Mouse (Mus musculus) layer of hippocampus, adult 2 months (tissue): Measurements from ENCODE around the gene Magi2. TPM values are rescaled to one million over a fixed set of nuclear protein-coding genes. Genes with fewer than 3 reads are reported as not detected.

ENCODE experiments used
- DNase-seq, 2 experiments: peaks; one replicate each; pipeline ENCODE4 v3.0.0; 2022; ENCODE audit warnings: low spot score in 2 of 2
- H3K27ac ChIP-seq: fragments of 200-600 bp; 2 replicates; pipeline ENCODE4 v1.8.1; 2022
- H3K4me3 ChIP-seq: fragments of 200-600 bp; 2 replicates; pipeline ENCODE4 v1.8.1; 2022; ENCODE audit warnings: mild to moderate bottlenecking
- CTCF ChIP-seq: fragments of 200-600 bp; conservative IDR thresholded peaks from 2 replicates; pipeline ENCODE4 v1.8.1; 2022; ENCODE audit warnings: antibody characterized with exemption, mild to moderate bottlenecking, moderate library complexity
- total RNA-seq, 2 experiments: library from RNA; stranded (reverse); gene quantifications; 2 replicates each; pipeline ENCODE4 v1.2.3; 2021

Gene Magi2
- total RNA-seq, 2 experiments from 2014 or later, result 133 to 150 TPM

- Histone ChIP-seq H3K4me3 (no peak overlapping the region), H3K27ac (peak overlapping the region; percentile 78; the same call in 1 of the 2 replicates)
- DNase-seq, result no peak
- TF ChIP-seq CTCF, result no peak
Measured at GRCm38 (mm10) chr5:20580619-20581018, 1353.8 kb downstream of the Magi2 start.

GRCm38 (mm10) chr5:20582995-20583435 is 1356.2 kb downstream of the Magi2 start:
- peak in 1 of 2 experiments; percentile 46 for DNase-seq
- Histone ChIP-seq H3K27ac (peak overlapping the region; percentile 47; the same call in 1 of the 2 replicates), H3K4me3 (no peak overlapping the region)
- no peak for TF ChIP-seq CTCF

- no peak for DNase-seq
- Histone ChIP-seq H3K27ac (peak overlapping the region; percentile 47), H3K4me3 (no peak overlapping the region)
- TF ChIP-seq CTCF, result no peak
Measured at GRCm38 (mm10) chr5:20583639-20584038, 1356.8 kb downstream of the Magi2 start.

- DNase-seq, result no peak
Measured at GRCm38 (mm10) chr5:20584769-20585168, 1357.9 kb downstream of the Magi2 start.

GRCm38 (mm10) chr5:20589731-20590130 is 1362.9 kb downstream of the Magi2 start:
- TF ChIP-seq CTCF, result no peak
- no peak for DNase-seq
- H3K27ac ChIP-seq, result no peak overlapping the region
- H3K4me3 ChIP-seq, result no peak overlapping the region

More at GRCm38 (mm10) chr5:20584769-20585168, 1357.9 kb downstream of the Magi2 start:
- Histone ChIP-seq H3K4me3 (no peak overlapping the region), H3K27ac (peak overlapping the region; percentile 75)
- TF ChIP-seq CTCF, result no peak

GRCm38 (mm10) chr5:20598196-20598595 is 1371.4 kb downstream of the Magi2 start:
- H3K27ac ChIP-seq, result no peak overlapping the region
- no peak overlapping the region for H3K4me3 ChIP-seq
- no peak for TF ChIP-seq CTCF
- no peak for DNase-seq

GRCm38 (mm10) chr5:20603756-20604469 is 1377.1 kb downstream of the Magi2 start:
- DNase-seq, result no peak
- no peak for TF ChIP-seq CTCF
- no peak overlapping the region for H3K4me3 ChIP-seq
- H3K27ac ChIP-seq, result no peak overlapping the region; the same call in 1 of the 2 replicates

- no peak for TF ChIP-seq CTCF
Measured at GRCm38 (mm10) chr5:20606497-20606896, 1379.7 kb downstream of the Magi2 start.

GRCm38 (mm10) chr5:20607503-20607902 is 1380.7 kb downstream of the Magi2 start:
- Histone ChIP-seq H3K4me3 (no peak overlapping the region), H3K27ac (no peak overlapping the region)
- TF ChIP-seq CTCF, result no peak
- DNase-seq, result no peak

More at GRCm38 (mm10) chr5:20606497-20606896, 1379.7 kb downstream of the Magi2 start:
- Histone ChIP-seq H3K4me3 (no peak overlapping the region), H3K27ac (no peak overlapping the region)
- no peak for DNase-seq

GRCm38 (mm10) chr5:20609206-20609935 is 1382.5 kb downstream of the Magi2 start:
- no peak overlapping the region for H3K4me3 ChIP-seq

GRCm38 (mm10) chr5:20610640-20611039 is 1383.8 kb downstream of the Magi2 start:
- Histone ChIP-seq H3K27ac (no peak overlapping the region), H3K4me3 (no peak overlapping the region)
- TF ChIP-seq CTCF, result no peak
- no peak for DNase-seq

More at GRCm38 (mm10) chr5:20609206-20609935, 1382.5 kb downstream of the Magi2 start:
- DNase-seq, result no peak
- H3K27ac ChIP-seq, result no peak overlapping the region
- TF ChIP-seq CTCF, result no peak

GRCm38 (mm10) chr5:20612616-20613015 is 1385.8 kb downstream of the Magi2 start:
- H3K27ac ChIP-seq, result no peak overlapping the region
- H3K4me3 ChIP-seq, result no peak overlapping the region
- DNase-seq, result no peak
- TF ChIP-seq CTCF, result no peak

- TF ChIP-seq CTCF, result no peak
- no peak for DNase-seq
- Histone ChIP-seq H3K4me3 (no peak overlapping the region), H3K27ac (no peak overlapping the region)
Measured at GRCm38 (mm10) chr5:20614891-20615290, 1388.1 kb downstream of the Magi2 start.
